Mouse (Mus musculus): Measurements from ENCODE around the gene Ddb2.
A peak's percentile ranks its signal among the peaks of the same experiment; 100 is the strongest.
"Not testable (repeated sequence)": the region's sequence is repeated elsewhere in the genome, so short reads cannot be mapped to it uniquely, and the experiment has no call there.

Ddb2 gene

DNA sequence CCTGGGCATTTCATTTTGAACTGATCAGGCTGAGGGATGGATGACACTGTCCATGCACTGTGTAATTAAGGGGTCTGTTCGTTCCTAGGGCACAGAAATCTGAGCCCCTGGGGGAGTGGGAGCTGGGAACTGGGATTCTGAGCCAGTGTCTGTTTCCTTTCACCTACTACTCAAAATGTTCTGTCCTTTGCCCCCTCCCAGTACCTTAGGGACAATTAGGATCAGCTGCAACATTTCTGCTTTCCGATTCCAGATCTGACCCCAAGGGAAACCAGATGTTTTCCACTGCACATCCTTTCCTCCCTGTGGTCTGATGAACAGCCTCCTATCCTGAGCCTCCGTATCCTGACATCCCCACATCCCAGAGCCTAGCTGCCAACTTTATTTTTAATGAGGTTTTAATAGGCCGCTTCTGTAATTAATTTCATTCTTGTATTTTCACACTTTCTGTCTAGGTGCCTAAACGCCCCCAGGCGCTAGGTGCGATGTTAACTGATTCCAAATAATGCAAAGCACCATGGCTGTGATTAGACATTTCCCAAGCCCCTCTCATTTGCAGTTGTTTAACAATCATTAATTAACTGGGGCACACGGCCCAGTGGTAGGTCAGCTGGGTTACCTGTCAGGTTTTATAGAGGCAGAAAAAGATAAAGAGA lies 18.1 kb upstream of the Ddb2 start:
- no peak for DNase-seq

DNA sequence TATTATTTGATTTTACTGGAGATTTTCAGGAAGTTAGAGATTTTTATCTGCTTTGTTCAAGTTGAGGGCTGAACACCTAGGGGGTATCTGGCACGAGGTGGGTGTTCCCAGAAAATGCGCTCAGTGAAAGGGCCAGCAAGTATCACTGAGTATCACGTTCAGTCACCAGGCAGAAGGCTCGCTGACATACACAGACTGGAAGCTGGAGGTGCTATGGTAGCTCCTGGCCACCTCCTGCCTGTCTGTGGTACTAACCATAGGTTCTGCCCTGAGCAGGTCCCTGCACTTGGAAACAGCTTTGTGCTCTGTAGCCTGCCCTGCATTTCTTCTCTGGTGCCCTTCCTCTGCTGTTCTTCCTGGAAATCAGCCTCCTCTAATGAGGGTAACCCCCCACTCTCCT lies 15.7 kb upstream of the Ddb2 start:
- no peak for DNase-seq

DNA sequence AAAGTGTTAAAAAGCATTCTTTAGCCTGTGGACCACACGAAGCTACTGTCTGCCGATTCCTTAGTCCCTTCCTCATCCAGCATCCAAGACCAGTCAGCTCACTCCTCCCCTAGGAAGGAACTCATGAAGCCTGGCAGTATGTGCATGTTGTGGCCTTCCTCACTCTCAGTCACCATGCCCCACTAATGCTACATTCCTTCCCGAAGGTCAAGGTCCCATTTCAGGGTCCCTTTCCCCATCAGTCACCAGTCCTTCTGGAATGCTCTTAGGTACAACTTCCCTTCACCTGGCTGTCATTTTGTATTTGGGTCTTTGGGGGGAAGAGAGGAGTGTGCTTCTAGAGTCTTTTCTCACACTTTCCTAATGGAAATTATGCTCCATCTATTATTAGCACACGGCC lies 15.2 kb upstream of the Ddb2 start:
- no peak for DNase-seq

DNA sequence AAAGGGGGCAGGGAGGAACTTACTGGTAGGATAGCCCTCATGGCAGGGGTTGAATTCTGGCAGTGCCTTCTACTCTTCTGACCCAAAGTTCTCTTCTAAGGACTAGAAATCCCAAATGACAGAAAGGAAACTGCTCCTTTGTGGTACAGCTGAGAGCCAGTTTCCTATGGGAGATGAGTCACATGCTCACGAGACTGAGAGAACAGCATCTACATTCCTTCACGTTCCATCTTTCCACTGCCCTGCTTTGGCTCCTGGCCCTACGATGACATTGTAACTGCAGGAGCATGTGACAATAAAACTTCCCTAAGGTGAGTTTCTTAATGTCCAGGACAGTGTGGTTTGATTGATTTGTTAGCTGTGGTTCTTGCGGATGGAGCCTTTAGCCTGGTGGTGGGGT lies 11.6 kb upstream of the Ddb2 start:
- no peak for DNase-seq

DNA sequence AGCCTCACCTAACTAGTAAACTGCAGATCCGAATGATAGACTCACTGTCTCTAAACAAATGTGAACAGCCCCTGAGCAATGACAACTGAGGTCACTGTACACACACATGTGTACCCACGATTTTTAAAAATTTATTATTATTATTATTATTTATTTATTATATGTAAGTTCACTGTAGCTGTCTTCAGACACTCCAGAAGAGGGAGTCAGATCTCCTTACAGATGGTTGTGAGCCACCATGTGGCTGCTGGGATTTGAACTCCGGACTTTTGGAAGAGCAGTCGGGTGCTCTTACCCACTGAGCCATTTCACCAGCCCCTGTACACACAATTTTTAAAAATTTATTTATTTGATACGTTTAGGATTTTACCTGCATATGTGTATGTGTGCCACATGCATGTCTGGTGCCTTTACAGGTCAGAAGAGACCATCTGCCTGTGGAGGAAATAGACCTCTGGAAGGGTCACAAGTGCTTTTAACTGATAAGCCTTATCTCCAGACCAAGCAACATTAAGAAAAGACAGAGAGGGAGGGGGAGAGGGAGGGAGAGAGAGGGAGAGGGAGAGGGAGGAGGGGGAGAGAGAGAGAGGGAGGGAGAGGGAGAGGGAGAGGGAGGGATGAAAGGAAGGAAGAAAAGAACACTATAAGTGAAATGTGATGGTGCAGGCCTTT lies 7.9 kb upstream of the Ddb2 start:
- no peak for DNase-seq

DNA sequence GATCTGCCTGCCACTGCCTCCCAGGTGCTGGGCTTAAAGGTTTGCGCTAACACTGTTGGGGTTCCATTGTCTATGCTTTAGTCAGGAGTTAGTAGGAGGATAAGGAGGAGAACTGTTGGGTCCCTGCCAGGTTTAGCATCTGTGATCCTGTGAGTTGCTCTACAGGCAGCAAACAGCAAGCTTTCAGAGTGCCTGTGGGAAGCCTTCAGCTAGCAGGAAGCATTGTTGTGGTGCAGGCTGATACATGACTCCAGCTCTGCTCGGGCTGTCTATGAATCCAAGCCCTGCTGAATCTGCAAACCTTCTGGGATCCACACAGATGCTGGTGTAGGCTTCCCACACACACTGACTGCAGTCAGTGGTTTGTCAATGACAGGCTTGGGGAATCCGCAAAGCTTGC lies 6.6 kb upstream of the Ddb2 start:
- DNase-seq: peak; percentile 92

DNA sequence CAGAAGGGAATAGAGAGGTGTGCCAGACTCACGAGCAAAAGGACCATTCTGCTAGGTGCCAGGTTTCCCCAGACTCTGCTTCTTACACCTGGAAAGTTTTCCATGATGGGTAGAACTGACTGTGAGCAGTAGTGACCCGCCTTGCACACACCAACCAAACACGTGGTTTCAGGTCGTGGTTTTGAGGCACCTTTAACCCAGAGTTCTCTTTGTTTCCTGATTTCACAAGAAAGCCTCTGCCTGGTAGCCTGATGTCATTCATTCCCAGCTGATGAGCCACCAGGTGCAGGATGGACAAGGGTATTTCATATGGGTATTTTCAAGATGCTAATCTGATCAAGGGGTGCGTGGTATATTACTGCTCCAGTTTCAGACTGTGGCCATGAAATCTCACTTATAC lies 5.8 kb upstream of the Ddb2 start:
- no peak for DNase-seq

DNA sequence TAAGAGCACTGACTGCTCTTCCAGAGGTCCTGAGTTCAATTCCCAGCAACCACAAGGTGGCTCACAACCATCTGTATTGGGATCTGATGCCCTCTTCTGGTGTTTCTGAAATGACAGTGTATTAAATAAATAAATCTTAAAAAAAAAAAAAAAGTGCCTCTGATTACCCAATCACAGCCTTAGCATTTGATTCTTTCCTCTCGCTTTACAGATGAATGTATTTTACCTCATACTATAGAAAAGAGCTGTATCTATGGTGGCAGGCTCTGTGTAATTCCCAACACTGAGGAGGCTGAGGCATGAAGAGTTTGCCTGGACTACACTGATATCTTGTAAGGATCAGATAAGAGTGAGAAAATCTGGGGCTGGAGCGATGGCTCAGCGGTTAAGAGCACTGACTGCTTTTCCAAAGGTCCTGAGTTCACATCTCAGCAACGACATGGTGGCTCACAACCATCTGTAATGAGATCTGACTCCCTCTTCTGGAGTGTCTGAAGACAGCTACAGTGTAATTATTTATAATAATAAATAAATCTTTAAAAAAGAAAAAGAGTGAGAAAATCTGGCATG lies 814 bp upstream of the Ddb2 start:
- DNase-seq: not testable (repeated sequence)

DNA sequence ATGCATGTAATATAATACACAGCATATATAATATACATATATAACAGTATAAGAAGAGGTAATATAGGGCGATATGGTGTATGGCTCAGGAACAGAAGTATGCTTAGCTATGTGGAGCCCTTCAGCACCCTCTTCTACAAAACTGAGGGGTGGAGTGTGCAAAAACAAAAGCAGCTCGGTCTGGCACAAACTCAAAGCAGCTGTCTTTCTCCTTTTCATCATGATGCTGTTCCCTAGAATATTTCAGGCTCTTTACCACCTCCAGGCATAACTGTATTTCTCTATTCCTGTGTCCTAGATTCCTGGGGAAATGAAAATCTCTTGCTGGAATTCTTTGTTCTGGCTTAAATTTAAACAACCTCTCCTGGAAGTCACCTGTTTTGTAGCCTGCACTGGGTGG lies 7.0 kb downstream of the Ddb2 start:
- peak; percentile 21 for DNase-seq

DNA sequence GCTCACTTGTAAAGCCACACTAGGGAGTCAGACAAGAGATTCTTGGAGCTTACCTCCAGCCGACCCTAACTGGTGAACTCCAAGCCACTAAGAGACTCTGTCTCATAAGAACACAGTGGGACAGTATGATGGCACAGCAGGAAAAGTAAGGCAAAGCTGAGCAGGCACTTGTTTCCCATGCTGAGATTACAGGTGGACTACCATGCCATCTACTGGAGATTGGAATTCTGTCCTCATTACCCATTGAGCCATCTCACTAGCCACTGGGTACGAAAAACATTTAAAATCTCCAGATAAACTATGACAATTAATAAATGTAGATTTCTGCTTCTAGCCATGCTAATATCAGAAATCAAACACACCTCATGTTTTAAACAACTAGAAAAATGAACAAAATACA lies 13.2 kb downstream of the Ddb2 start:
- DNase-seq: no peak

DNA sequence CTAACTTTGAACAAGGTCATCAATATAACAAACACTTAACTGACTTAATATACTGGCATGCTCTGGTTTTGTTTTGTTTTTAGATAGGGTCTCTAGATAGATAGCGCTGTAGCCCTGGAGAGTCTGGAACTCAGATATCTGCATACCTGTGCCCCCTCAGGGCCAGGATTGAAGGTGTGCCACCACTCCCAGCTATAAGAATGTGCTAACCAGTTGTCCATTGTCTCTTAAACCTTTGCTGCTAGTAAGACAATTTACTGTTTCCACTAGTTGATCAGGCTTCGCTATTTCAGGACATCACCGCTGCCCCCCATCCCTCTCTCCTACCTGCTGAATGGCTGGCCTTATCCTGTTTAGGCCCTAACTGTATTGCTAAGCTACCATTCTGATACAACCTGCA lies 16.3 kb downstream of the Ddb2 start:
- DNase-seq: no peak

DNA sequence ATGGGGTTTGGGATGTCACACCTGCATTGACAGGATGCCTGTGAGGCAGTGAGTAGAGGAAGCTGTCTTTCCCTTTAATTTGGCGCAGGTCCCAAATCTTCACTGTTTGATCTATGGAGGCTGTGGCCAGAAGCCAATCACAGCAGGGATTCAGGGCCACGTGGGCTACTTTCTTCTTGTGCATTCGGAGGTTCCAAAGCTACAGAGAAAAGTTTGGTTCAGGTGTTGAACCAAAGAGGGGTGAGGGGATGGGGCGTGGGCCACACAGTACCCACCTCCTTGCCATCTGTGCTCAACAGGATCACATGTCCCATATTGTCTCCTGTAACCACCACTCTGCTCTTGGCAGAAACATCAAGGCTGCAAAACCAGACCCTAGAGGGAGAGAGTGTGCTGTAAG lies 19.8 kb downstream of the Ddb2 start:
- DNase-seq: no peak

DNA sequence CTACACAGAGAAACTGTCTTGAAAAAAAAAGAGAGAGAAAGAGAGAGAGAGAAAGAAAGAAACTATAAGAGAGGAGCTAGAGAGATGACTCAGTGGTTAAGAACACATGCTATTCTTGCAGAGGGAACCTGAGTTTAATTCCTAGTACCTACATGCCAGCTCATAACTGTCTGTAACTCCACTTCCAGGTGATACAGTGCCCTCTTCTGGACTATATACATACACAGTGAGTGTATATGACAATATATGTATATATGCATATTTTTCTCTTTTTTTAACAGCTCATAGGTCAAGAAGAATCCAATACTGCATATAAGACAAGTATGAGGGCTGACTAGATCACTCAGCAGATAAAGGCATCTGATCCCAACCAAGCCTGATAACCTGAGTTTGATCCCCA lies 23.5 kb downstream of the Ddb2 start:
- no peak for DNase-seq

DNA sequence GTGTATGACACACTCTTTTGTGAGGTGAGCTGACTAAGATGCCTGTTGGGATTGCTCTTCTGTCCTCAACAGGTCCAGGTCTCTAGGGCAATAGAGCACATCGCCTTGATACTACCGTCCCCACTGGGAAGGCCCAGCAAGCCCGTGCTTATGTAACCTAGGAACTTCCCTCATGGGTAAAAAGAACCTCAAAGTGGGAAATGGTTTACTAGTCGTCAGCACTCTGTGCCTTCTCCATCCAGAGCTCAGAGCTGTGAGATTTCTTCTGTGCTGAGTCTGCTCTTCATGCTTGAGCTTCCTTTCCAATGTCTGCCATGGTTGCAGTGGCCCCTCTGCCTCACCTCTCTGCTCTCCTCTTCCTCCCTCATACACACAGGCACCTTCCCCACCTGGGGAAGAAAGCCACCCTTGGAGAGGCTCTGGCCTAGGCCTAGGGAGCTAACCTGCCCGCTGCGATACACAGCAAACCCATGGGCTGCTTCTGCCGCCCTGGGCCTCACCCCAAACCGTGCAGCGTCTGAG lies 30.5 kb downstream of the Ddb2 start:
- peak; percentile 51 for DNase-seq

DNA sequence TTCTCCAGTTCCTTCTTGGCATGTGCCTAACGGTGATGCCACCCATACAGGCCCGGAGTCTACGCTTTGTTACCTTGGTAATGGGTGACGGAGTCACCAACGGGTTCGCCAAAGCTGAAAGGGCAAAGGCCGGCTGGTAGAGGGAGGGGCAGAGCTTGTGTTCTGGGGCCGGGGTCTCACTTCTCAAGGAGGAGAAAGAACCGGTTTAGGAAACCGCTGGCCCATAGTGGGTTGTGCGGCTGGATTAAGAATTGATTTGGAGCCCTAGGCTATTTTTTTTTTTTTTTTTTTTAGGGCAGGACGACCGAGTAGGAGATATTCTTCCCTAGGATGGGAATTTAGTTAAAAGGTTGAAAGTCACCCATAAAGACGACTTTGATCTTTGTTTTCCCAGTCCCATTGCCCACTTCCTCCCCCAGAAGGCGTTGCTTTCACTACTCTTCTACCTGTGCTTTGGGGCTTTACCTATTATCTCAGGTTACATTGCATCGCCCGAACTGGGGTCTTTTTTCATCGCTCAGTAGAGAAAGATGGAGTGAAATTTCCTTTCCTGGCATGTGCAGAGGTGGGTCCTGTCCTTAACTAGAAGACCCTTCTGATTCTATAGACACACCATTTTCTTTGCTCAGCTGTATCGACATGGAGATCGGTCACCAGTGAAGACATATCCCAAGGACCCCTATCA lies 33.7 kb downstream of the Ddb2 start:
- no peak for DNase-seq

DNA sequence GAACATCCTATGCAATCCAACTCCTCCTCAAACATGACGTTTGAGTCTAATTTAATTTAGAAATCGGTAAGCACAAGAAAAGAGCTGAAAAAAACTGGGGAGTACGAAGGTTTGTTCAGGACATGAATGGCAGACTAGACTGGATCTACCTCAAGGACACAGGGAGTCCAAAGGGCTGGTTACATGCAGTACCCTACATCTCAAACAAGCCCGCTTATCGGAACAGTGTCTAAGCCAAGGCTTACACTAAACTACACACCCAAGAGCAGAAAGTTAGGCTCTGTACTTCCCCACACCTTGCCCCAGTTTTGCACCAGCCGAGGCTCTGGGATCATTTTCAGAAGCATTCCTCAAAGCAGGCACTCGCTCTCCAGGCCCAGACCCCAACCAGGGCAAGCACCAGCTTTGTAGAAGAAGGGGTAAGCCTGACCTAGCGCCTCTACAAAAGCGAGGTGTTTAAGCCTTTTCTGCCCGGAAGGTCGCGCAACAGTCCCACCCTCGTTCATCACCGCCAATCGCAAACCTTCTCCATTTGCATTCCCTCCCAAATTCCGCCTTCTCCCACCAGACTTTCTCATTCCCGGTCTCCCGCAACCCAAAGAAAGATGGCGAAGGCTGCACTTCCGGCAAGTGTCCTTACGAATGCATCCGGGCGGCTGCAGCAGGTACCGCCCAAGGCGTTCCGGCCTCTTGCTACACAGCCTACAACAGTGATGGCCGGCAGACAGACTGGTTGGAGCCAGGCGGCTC lies 34.4 kb downstream of the Ddb2 start, which contains the start of the genes Nr1h3 and Acp2:
Nr1h3 (minus strand) TSS at position 613 of the 750 bp plus-strand sequence.
Acp2 (plus strand) TSS at position 664 of the 750 bp plus-strand sequence.
- DNase-seq: peak; percentile 94

DNA sequence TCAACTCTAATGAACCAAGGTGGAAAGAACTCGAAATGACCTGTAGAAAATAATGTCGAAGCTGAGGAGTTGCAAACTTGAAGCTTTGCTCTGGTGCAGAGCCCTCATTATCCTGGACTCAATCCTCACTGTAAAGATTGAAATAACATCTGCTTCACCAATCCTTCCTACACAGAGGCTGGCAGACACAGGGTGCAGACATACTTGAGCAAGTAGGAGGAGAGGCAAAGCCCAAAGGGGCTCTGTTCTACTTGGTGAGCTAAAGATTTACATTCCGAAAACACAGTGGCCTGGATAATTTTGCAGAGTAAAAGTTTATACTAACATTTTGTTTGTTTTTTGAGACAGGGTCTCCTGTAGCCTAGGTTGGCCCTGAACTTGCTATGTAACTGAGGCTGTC lies 37.9 kb downstream of the Ddb2 start:
- DNase-seq: no peak

DNA sequence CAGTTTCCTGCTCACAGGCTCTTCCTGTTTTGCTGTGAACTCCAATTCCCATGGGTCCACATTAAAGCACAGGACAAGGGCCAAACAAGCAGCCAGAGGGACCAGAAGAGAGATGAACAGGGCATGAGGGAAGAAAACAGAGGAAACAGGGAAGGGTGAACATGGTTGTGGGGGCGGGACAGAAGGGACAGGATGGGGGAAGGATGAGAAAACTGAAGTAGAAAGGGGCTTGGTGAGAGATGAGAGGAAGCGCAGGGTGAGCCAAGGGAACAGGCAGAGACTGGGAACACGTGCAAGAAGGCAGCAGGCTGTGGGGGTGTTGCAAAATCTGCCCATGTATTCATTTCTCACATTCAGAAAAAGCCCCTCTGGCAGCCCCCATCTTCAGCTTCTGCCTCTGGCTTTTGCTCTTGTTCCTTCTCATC lies 40.2 kb downstream of the Ddb2 start:
- peak; percentile 79 for DNase-seq

DNA sequence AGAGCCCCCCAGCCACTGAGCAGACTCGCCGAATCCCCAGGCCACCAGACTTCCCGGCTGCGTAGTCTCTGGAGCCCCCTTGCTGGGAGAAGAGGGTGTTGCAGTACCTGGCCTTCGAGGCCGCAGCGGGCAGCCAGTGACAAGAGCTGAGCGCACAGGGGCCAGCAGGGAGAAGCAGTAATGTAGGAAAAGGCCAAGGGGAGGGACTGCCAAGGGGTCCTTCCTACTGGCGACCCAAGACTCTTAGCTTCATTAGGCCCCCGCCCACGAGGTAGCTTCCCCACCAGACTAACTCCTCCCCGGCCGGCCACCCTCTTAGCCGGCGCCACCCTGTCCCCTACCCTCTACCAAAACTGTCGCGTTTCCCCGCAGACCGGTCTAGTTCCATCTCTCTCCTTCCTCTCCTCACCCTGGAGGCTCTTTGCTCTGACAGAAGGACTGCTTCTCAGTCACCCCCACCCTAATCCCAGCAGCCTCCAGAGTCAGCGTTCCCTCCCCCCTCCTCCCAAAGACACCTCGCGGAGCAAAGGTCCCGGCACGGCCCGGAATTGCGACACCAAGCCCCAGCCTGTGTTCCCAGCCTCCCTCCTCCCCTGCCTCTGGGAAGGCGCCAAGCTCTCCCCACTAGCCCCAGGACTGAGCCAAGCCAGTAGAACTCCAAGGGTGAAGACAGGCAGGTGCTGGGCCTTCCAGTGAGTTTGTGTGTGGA lies 42.0 kb downstream of the Ddb2 start:
- DNase-seq: no peak

DNA sequence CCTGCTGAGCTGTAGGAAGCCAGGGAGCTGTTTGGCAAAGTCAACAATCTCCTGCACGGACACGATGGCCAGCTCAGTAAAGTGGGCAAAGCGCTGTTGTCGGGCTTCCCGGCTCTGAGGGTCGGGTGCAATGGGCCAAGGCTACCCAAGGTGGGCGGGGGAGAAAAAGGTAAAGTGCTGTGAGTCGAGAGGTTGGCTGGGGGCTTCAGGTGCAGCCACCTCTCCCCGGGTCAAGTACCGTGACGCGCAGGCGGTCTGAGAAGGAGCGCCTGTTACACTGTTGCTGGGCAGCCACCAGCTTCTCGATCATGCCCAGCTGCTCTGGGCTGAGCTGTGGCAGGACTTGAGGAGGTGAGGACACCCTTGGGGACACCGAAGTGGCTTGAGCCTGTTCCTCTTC lies 46.3 kb downstream of the Ddb2 start:
- DNase-seq: no peak

DNA sequence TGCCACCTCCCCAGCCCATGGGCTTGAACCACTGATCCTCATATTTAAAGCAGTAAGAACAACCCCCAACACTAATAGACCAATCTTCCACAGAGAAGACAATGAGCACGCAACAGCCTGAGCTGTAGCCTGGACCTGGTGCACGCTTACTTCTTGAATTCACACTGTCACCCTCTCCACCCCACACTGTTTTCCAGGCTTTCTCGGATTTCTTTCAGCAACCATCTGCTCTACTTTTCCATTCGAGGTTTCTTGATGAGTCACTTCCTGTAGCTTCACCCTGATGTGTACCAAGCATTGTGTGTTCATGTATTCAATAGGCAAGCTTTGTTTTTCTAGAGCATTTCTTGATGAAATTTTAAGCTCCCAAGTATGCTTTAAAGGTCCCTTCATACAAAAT lies 49.4 kb downstream of the Ddb2 start:
- peak; percentile 41 for DNase-seq

DNA sequence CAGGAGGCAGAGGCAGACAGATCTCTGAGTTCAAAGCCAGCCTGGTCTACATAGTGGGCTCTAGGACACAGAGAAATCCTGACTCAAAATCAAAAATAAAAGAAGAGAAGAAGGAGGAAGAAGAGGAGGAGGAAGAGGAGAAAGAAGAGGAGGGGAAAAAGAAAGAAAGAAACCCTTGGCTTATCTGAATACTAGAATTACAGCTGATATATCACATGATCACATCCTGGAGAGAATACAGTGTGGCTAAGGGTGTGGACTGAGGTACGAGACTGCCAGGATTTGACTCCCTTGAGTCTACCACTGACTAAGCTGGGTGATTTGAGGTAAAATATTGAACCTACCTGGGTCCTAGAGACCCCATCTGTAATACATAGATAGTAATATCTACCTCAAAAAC lies 50.6 kb downstream of the Ddb2 start:
- no peak for DNase-seq

Data from layer of hippocampus, adult 9-11 months (tissue).